Mouse (Mus musculus): Measurements from ENCODE around the gene Lrig2. TPM values are rescaled to one million over a fixed set of nuclear protein-coding genes. Genes with fewer than 3 reads are reported as not detected.

Lrig2 gene
- polyA plus RNA-seq, 1 experiment = 20.1 TPM

DNA sequence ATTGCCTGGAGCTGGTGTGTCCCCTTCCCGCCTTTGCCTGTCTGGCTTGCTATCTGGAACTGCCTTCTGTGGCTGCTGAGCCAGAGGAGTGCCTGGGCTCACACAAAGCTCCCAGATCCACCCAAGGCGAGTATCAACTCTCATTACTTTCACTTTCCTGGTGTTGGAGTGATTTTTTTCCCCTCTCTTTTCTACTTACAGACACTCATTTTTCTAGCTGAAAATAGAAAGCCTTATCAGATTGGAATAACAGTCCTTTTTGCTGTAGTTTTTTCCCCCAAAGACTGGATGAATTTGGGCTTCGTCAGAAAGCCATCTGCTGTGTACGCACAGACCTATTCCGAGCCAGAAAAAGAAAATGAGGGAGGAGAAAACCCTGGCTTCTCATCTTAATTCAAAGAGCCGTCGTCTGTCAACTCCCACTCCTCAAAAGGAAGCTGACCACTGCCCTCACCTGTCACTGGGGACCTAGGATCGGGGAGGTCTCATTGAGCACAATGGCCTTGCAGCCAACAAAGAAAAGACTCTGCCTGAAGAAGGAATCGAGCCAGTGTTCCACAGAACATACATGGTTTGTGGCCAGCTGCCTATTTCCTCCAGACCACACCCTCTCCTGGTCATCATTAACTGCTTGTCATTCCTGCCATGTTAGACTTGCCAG is 127.9 kb downstream of the Lrig2 start:
- DNase-seq (ENCODE audit: extremely low spot score in 1 of 2, low spot score in 1 of 2) = peak; percentile 23 to 61

DNA sequence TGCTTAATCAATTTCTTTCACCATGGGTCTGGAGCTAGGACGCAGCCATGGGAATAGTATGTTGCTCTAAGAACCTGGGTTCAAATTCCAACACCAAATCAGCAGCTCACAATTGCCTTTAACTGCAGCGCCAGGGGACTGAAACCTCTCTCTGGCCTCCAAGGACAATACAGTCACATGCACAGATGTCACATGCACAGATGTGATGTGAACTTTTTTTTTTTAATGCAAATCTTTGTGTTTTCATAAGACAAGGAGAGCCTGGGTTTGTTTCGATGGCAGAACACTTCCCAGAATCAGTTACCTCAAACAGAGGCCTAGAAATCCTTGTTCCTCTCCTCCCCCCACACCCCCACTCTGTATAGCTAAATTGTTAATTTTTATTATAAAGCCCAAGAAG is 133.5 kb downstream of the Lrig2 start:
- no peak for DNase-seq (ENCODE audit: extremely low spot score in 1 of 2, low spot score in 1 of 2)

DNA sequence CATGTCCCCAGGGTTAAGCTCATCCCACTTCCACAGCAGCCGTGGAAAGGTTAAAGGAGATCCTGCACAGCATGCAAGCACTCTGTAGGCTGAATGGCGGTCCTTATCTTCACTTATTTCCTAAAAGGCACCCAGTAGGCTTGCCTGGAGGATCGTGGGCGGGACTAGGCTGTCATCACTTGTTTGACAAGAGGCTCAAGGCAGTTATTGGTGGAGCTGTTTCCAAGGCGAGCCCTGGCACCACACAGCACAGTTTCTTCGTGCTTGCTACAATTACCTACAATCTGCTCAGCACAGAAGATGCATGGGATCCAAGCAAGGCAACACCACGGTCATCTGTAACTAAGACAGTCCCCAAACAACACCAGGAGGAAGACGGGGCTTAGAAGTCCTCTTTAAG is 137.8 kb downstream of the Lrig2 start:
- DNase-seq (ENCODE audit: extremely low spot score in 1 of 2, low spot score in 1 of 2) = no peak

DNA sequence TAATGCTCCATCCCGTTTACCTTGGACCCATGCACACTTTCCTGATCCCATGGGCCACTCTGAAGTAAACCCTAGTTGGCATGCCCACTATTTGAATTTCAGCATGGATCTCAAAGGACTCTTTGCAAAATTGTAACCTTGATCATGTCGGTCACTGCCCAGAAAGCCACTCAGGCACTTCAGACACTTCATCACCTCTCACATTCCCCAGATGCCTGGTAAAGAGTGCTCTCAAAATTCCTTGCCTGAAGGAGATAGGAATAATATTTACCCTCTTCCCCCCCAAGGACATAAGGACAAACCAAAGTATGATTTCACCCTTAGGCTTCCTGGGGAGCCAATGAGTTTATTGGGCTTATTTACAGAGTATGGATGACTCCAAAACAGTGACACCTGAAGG is 139.3 kb downstream of the Lrig2 start:
- no peak for DNase-seq (ENCODE audit: extremely low spot score in 1 of 2, low spot score in 1 of 2)

DNA sequence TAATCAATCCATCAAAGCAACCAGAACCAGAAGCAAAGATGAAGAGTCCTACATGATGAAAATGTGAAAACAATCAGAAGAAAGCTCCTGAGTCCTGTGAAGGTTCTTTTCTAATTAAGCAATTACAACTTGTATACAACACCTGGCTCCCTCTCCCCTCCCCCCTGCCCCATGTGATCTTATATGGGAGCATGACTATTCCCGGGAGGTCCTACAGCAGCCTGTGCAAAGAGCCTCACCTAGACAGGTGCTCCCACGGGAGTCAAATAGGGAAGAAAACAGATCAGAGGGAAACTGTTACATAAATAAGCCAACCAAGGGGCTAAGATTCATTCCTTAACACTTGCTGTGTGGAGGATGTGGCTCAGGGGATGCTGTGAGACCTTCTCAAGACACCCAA is 143.8 kb downstream of the Lrig2 start:
- no peak for DNase-seq (ENCODE audit: extremely low spot score in 1 of 2, low spot score in 1 of 2)

DNA sequence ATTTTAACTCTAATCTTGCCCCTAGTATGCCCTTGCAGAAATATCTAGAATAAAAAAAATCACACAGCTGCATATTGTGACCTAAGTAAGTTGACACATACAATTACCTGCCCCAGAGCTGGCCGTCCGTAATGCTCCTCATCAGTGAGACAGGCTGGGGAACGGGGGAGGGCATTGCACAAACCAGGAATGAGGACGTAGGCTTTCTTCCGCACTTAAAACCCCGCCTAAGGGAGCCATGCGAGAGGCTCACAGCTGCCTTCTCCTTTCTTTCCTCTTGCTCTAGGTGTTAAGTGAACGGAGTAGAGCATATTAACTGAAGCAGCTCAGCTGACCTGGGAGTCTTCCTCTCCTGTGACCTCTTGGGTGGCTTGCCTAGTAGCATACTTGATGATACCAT is 149.9 kb downstream of the Lrig2 start:
- DNase-seq (ENCODE audit: extremely low spot score in 1 of 2, low spot score in 1 of 2) = no peak

DNA sequence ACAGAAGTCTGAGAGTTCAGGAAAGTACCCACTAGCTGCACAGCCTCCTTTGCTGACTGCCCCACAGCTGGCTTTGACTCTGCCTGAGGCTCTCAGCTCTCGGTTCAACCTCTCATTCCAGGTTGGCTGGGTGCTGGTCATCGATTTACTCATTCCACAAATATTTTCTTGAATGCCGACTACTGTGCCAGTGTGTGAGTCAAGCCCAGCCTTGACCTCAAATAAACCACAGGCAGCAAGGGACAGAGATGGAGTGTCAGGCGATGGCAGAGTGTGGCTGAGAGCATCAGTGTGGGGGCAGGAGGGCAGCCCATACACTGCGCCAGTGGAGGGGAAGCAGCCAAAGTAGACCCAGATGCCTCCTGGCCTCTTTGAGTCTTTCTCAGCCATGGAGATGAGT is 151.4 kb downstream of the Lrig2 start:
- no peak for DNase-seq (ENCODE audit: extremely low spot score in 1 of 2, low spot score in 1 of 2)

DNA sequence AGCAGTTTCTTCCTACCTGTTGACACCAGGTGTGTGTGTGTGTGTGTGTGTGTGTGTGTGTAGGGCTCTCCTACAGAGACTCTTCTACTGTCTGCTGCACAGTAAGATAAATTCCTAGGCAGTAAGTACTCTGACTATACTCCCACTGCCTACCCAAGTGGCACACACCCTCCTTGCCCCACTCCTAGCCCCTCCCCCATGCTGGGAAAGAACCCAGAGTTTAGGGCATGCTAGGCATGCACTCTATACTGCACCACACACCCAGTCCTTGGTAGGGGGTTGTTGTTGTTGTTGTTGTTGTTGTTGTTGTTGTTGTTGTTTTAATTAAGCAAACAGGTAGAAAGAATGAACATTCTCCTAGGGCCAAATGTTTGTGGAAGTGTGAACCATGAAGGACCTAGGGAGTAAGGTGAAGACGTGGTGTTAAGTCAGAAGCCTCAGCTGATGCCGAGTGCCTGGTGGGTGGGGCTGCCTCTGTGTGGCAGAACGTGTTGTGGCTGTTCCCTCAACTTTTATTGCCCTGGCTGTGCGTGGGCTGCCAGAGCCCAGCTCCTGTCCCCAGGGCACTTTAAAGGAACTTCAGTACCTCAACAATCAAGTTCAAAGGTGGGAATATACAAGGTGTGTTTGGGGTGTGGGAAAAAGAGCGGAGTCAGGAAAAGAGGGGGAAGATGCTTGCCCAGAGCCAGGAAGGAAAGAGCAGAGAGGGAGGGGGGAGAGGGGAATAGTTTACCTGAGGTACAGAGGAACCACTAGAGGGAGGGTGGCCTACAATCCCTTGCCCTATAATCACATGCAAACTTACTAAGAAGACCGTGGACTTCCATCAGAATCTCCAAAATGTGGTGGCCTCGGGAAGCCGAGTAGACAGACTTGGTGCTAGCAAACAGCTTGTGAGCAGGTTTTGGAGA is 152.2 kb downstream of the Lrig2 start:
- DNase-seq (ENCODE audit: extremely low spot score in 1 of 2, low spot score in 1 of 2) = no peak

DNA sequence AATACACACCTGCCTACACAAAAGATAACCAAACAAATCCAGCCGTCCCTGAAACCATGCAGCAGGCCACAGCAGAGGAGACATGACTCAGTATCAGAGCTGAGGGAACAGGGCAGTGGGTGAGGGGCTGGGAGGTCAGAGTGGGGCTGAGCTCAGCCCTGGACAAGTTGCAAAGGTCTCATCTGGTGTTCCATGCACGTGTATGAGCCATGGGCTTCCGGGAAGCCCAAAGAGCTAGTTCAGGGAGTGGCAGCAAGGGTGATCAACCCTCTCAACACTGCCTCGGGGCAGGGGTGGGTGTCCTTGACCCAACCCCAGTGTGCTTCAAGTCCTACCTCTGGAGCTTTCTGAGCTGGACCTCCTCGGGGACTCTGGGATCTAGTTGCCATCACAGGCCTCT is 153.0 kb downstream of the Lrig2 start:
- DNase-seq (ENCODE audit: extremely low spot score in 1 of 2, low spot score in 1 of 2) = no peak

DNA sequence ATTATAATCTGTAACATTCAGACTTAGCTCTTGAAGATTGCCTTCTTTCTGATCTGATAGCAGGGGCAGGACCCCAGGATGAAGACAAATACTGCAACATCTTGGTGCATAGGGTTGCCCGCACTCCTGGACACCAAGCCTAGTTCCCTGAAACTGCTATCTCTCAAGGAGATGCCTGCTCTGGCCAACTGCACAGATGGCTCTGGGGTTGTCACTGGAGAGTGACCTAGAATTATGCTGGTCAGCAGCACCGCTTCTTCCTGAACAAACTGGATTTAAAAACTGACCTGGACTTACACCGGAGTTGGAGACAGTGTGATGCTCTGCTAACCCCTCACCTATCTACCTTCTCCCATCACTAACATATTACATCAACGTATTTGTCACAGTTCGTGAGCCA is 155.6 kb downstream of the Lrig2 start:
- DNase-seq (ENCODE audit: extremely low spot score in 1 of 2, low spot score in 1 of 2) = no peak

DNA sequence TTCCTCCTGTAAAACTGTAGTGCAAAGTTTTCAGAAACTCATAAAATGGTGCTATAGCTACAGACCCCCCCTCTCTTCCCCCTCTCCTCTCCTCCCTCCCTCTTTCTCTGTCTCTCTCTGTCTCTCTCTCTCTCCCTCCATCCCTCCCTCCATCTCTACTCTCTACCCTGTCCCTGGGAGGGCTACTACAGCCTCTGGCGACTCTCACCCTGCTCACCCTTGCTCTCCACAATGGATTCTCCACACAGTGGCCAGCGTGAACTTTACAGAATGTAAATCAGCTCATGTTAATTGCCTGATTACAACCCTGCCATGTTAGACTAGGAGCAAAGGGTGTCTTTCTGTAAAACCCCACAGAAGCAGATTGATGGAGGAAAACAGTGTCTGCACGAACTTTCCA is 157.8 kb downstream of the Lrig2 start:
- no peak for DNase-seq (ENCODE audit: extremely low spot score in 1 of 2, low spot score in 1 of 2)

DNA sequence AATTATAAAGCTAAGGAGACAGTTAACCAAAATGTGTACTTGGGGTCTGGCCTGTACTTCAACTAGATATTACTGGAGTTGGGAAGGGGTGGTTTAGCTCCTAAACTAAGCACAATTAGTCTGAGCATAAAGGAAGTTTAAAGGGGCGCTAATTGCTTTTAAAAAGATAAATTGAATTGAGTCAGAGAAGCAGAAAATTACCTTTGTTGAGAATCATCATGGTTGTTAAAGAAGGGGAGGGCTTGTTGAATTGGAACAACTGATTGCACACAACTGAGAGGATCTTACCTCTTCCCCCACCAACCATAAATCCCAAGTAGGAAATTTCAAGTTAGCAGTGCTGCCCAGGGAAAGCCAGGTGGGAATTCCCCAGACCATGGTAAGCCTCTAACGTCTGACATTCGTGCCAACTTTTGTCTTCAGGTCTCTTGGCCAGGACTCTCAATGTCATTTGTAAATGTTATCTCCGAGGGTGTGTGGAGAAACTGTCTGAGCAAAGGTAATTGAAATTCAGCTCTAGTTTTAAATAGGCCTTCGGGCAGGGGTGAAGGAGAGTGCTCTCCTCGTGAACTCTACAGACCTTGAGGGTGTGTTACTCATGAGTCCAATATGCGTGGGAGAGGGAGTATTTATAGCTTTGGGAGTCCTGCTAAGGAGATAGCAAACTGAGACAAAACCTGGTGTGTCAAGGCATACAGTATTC is 159.2 kb downstream of the Lrig2 start:
- DNase-seq (ENCODE audit: extremely low spot score in 1 of 2, low spot score in 1 of 2) = no peak

DNA sequence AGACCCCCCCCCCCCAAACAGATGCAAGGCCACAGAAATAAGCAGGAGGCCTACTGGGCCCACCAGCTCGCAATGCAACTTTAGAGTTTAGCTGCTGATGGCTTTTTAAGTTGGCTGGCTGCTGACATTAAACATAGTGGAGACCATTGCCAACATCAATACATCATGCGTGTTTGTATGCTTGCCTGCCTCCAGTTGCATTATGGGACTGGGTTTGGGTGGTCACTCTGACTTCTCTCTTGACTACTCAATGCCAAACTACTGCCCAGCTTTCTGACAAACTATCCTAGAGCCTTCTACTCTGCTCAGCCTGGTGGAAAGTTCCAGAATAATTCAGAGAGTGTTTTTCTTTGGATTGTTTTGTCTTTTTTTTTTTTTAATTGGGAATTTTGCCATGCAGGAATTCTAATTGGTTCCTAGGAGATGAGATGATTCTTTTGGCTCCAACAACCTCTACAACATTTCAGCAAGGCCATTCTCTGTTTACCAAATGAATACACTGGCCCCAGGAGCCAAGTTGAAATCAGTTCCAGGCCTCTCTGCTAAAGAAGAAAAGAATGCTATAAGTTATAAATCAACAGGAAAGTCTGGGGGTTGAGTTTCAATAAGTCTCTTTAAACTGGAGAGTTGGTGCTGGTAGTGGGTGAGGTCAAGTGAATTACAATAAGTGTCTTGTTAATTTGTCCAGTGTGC is 161.3 kb downstream of the Lrig2 start:
- DNase-seq (ENCODE audit: extremely low spot score in 1 of 2, low spot score in 1 of 2) = no peak

DNA sequence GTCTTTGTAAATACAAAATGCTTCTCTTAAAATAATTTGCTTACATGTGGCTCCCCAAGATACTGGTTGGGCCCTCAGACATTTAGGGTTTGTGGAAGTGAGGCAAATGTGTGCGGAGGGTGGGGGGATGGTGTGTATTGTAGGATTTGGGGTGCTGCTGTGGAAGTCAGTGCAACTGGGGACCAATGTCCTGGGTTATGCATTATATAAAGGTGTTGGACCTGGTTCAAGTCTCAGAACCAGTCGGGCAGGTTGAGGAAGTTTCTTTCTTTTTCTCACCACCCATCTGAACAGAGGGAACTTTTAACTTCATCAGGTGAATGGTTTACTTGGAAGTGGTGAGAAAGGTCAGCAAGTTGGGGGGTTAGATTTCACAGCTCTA is 161.9 kb downstream of the Lrig2 start:
- DNase-seq (ENCODE audit: extremely low spot score in 1 of 2, low spot score in 1 of 2) = no peak

DNA sequence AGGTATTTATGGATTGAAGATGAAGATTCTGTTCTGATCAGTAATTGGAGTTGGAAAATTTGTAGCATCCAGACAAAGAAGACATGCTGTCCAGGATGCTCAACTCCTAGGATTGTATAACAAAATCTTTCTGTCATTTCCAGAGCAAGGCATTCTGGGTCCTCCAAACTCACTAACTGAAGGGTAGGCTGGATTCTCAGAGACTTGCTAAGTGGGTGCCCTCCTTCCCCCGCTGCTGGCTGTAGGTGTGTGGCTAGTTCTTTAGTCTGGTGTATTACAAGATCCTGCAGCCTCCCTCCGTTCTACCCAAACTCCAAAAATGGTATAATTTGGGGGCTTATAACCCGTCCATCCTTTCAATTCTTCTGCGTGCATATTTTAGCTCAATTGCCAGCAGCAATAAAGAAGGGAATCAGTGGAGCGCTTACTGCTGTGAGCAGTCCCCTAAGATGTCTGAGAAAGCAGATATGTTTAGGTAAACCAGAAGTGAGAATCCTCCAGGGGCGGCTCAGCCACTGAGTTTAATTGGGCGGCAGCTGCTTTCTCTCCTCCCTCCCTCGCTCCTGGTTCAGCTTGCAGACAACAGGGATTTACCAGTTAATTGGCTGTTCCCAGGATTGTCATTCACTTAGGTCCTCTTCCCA is 162.4 kb downstream of the Lrig2 start:
- DNase-seq (ENCODE audit: extremely low spot score in 1 of 2, low spot score in 1 of 2) = peak in 1 of 2 experiments; percentile 35

Other genes with a start within 250 kb of the Lrig2 start
- 22.1 and 23.0 TPM in 2 replicates for gene Slc16a1, start 126.8 kb upstream of the Lrig2 start, polyA plus RNA-seq (2012; rRNA removed)

Measured in frontal cortex, adult 2 months (tissue).